Mouse (Mus musculus) thymus, adult 2 months (tissue): ENCODE results near the gene Olfr625-ps1. TPM values are rescaled to one million over a fixed set of nuclear protein-coding genes. Genes with fewer than 3 reads are reported as not detected.
"Not testable (repeated sequence)": the region's sequence is repeated elsewhere in the genome, so short reads cannot be mapped to it uniquely, and the experiment has no call there.

Experiments used
- DNase-seq: peaks from one replicate; pipeline ENCODE4 v3.0.0; 2021
- H3K27ac ChIP-seq: fragments of 200-500 bp; 2 replicates; pipeline ENCODE4 v1.5.1; 2012; ENCODE audit warnings: low read length, control low read depth; ENCODE audit not compliant: control insufficient read depth, insufficient read depth
- H3K27me3 ChIP-seq: fragments of 200-500 bp; 2 replicates; pipeline ENCODE4 v1.6.1; 2012; ENCODE audit warnings: mild to moderate bottlenecking, low read length, moderate library complexity, mixed read lengths; ENCODE audit not compliant: control insufficient read depth, insufficient read depth
- H3K36me3 ChIP-seq: fragments of 200-500 bp; 2 replicates; pipeline ENCODE4 v1.6.1; 2012; ENCODE audit warnings: mild to moderate bottlenecking, low read length, moderate library complexity; ENCODE audit not compliant: control insufficient read depth, insufficient read depth
- H3K4me1 ChIP-seq: fragments of 200-500 bp; replicated peaks from 2 replicates; pipeline ENCODE4 v1.6.1; 2012; ENCODE audit warnings: low read length; ENCODE audit not compliant: control insufficient read depth, insufficient read depth
- H3K4me3 ChIP-seq: fragments of 200-500 bp; 2 replicates; pipeline ENCODE4 v1.5.1; 2012; ENCODE audit warnings: mild to moderate bottlenecking, low read length, control low read depth, moderate library complexity; ENCODE audit not compliant: control insufficient read depth, insufficient read depth
- CTCF ChIP-seq: fragments of 200-500 bp; IDR thresholded peaks from 2 replicates; pipeline ENCODE4 v1.5.1; 2012; ENCODE audit warnings: mild to moderate bottlenecking, control low read depth, low read length, moderate library complexity, borderline replicate concordance; ENCODE audit not compliant: control insufficient read depth, poor library complexity, insufficient read depth; ENCODE audit errors: extremely low read depth
- POLR2A ChIP-seq: fragments of 200-500 bp; IDR thresholded peaks from 2 replicates; pipeline ENCODE4 v1.6.1; 2012; ENCODE audit warnings: mild to moderate bottlenecking, low read length, control low read depth, moderate library complexity; ENCODE audit not compliant: control insufficient read depth, poor library complexity, insufficient read depth; ENCODE audit errors: extremely low read depth
- WGBS: fragments of 180-500 bp; shearing (Covaris S2); methylation state at CpG from one replicate; pipeline ENCODE4 v1.1.7; 2018; 5-methylcytosine and 5-hydroxymethylcytosine counted together
- polyA plus RNA-seq: library from polyadenylated mRNA; depleted of rRNA; stranded (reverse); fragments of >200 nt; gene quantifications from 2 replicates; pipeline ENCODE4 v1.2.3, GENCODE M21; 2012; rRNA removed

Gene Olfr625-ps1
- polyA plus RNA-seq, 1 experiment, result not detected

DNA sequence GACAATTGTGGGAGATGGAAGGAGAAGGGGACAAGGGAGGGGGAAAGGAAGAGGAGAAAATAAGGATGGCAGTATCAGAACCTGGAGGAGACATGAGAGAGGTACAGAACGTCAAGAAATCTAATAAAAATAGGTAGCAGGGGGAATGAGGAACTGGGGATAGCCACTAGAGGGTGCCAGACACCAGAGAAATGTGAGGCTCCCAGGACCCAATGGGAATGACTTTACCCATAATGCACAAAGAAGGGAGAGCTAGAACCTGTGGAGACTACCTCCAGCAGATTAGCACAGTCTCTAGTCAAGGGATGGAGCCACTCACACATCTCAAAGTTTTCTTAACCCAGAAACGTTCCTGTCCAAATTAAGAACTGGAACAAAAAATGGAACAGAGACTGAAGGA lies 29.5 kb downstream of the Olfr625-ps1 start:
- H3K27ac ChIP-seq, result no peak overlapping the region
- no peak overlapping the region for H3K4me3 ChIP-seq
- H3K27me3 ChIP-seq, result no peaks in the 10 kb centered on the region
- no peaks in the 10 kb centered on the region for H3K36me3 ChIP-seq
- no peak for DNase-seq
- WGBS, result 45% methylated on average over 2 of the region's 2 CpGs
- no peaks in the 10 kb centered on the region for H3K4me1 ChIP-seq
- TF ChIP-seq CTCF, result no peak
- TF ChIP-seq POLR2A, result no peak

DNA sequence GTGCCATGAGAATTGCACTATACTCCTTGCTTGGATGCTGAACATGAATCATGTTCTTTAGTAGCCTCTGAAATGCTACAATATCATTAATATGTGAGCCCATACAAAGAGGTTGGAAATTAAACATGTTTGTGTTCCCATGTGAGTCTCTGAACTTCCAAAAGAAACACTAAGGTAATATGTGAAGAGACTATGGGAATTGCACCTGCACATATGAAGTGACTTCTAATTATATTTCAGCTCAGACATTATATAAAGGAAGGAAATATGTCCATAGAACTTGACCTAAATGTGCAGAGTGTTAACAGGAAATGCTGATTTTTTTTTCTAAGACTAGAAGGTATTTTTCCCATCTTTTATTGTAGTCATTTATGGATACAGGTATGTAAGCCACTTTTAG lies 31.9 kb downstream of the Olfr625-ps1 start, which contains the start of gene Olfr243:
TSS of gene Olfr243 (plus strand) at position 301 of the 400 bp plus-strand sequence.
- H3K27me3 ChIP-seq, result no peaks in the 10 kb centered on the region
- no peaks in the 10 kb centered on the region for H3K36me3 ChIP-seq
- DNase-seq, result no peak
- no peak for TF ChIP-seq CTCF
- no peak for TF ChIP-seq POLR2A
- H3K4me1 ChIP-seq, result no peaks in the 10 kb centered on the region
- H3K4me3 ChIP-seq, result no peak within 1 kb of the TSS
- H3K27ac ChIP-seq, result no peak within 1 kb of the TSS

DNA sequence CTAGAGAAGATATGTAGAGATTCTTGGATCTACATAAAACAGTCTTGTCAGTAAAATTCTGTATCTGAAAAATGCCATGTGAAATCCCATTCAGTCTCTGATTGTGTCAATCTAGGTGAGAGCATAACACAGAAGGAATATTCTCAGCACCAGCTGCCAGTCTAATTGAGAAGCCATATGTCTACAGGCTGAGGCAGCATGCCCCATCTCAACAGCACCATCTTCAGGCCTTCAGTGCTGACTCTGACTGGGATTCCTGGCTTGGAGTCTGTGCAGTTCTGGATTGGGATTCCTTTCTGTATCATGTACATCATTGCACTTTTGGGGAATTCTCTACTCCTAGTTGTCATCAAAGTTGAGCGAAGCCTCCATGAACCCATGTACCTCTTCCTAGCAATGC lies 33.9 kb downstream of the Olfr625-ps1 start:
- not testable (repeated sequence) for H3K4me3 ChIP-seq, DNase-seq, H3K4me1 ChIP-seq, H3K36me3 ChIP-seq, H3K27ac ChIP-seq, H3K27me3 ChIP-seq
- 97% methylated on average over 1 of the region's 1 CpGs for WGBS

DNA sequence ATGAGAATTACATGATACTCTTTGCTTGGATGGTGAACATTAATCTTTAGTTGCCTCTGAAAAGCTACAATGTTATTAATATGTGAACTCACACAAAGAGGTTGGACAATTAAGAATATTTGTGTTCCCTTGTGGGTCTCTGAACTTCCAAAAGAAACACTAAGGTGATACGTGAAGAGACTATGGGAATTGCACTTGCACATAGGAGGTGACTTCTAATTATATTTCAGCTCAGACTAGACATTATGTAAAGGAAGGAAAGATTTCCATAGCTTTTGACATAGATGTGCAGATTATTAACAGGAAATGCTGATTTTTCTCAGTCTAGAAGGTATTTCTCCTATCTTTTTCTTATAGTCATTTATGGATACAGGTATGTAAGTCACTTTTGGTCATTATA lies 47.6 kb downstream of the Olfr625-ps1 start, which contains the start of gene Olfr628:
TSS of gene Olfr628 (plus strand) at position 301 of the 400 bp plus-strand sequence.
- Histone ChIP-seq H3K4me1 (no peaks in the 10 kb centered on the region), H3K27ac (no peak within 1 kb of the TSS), H3K4me3 (no peak within 1 kb of the TSS), H3K36me3 (no peaks in the 10 kb centered on the region), H3K27me3 (no peaks in the 10 kb centered on the region)
- TF ChIP-seq POLR2A (no peak), CTCF (no peak)
- no peak for DNase-seq
- WGBS, result 100% methylated on average over 1 of the region's 1 CpGs

Other genes starting within 250 kb of the Olfr625-ps1 start
- not detected in 2 replicates for gene Olfr605, start 237.3 kb upstream of the Olfr625-ps1 start, polyA plus RNA-seq
- not detected in 2 replicates for gene Olfr606, start 233.7 kb upstream of the Olfr625-ps1 start, polyA plus RNA-seq
- gene Olfr607, start 218.6 kb upstream of the Olfr625-ps1 start, polyA plus RNA-seq, result not detected in 2 replicates
- not detected in 2 replicates for gene Olfr608, start 212.8 kb upstream of the Olfr625-ps1 start, polyA plus RNA-seq
- not detected in 2 replicates for gene Olfr609, start 184.7 kb upstream of the Olfr625-ps1 start, polyA plus RNA-seq
- gene Olfr610, start 170.6 kb upstream of the Olfr625-ps1 start, polyA plus RNA-seq, result not detected in 2 replicates
- gene Olfr611, start 161.9 kb upstream of the Olfr625-ps1 start, polyA plus RNA-seq, result not detected in 2 replicates
- gene Olfr612, start 140.0 kb upstream of the Olfr625-ps1 start, polyA plus RNA-seq, result not detected in 2 replicates
- gene Olfr613, start 134.6 kb upstream of the Olfr625-ps1 start, polyA plus RNA-seq, result not detected in 2 replicates
- not detected in 2 replicates for gene Olfr615, start 126.6 kb upstream of the Olfr625-ps1 start, polyA plus RNA-seq
- gene Olfr616, start 113.6 kb upstream of the Olfr625-ps1 start, polyA plus RNA-seq, result not detected in 2 replicates
- not detected in 2 replicates for gene Olfr617, start 109.7 kb upstream of the Olfr625-ps1 start, polyA plus RNA-seq
- not detected in 2 replicates for gene Olfr618, start 92.6 kb upstream of the Olfr625-ps1 start, polyA plus RNA-seq
- not detected in 2 replicates for gene Olfr619, start 82.1 kb upstream of the Olfr625-ps1 start, polyA plus RNA-seq
- gene Olfr620, start 70.2 kb upstream of the Olfr625-ps1 start, polyA plus RNA-seq, result not detected in 2 replicates
- not detected in 2 replicates for gene Olfr622, start 40.0 kb upstream of the Olfr625-ps1 start, polyA plus RNA-seq
- gene Olfr623, start 19.0 kb upstream of the Olfr625-ps1 start, polyA plus RNA-seq, result not detected in 2 replicates
- 0.03 TPM in 1 of 2 replicates, not detected in the other for gene Olfr624, start 11.5 kb upstream of the Olfr625-ps1 start, polyA plus RNA-seq
- gene Olfr243, start 32.0 kb downstream of the Olfr625-ps1 start, polyA plus RNA-seq, result not detected in 2 replicates
- not detected in 2 replicates for gene Olfr628, start 47.7 kb downstream of the Olfr625-ps1 start, polyA plus RNA-seq
- gene Olfr629, start 62.2 kb downstream of the Olfr625-ps1 start, polyA plus RNA-seq, result not detected in 2 replicates
- not detected in 2 replicates for gene Olfr630, start 74.6 kb downstream of the Olfr625-ps1 start, polyA plus RNA-seq
- gene Olfr69, start 88.9 kb downstream of the Olfr625-ps1 start, polyA plus RNA-seq, result not detected in 2 replicates
- not detected in 2 replicates for gene Olfr68, start 97.0 kb downstream of the Olfr625-ps1 start, polyA plus RNA-seq
- gene Olfr67, start 109.1 kb downstream of the Olfr625-ps1 start, polyA plus RNA-seq, result not detected in 2 replicates
- 168 and 261 TPM in 2 replicates for gene Hbb-bt, start 131.3 kb downstream of the Olfr625-ps1 start, polyA plus RNA-seq
- gene Hbb-bs, start 145.4 kb downstream of the Olfr625-ps1 start, polyA plus RNA-seq, result 1,784 and 2,649 TPM in 2 replicates
- not detected in 2 replicates for gene Hbb-bh2, start 157.8 kb downstream of the Olfr625-ps1 start, polyA plus RNA-seq
- 0.66 and 0.77 TPM in 2 replicates for gene Hbb-bh1, start 160.4 kb downstream of the Olfr625-ps1 start, polyA plus RNA-seq
- 1.1 and 1.4 TPM in 2 replicates for gene Hbb-y, start 170.5 kb downstream of the Olfr625-ps1 start, polyA plus RNA-seq
- not detected in 2 replicates for gene Olfr66, start 203.5 kb downstream of the Olfr625-ps1 start, polyA plus RNA-seq
- not detected in 2 replicates for gene Olfr64, start 211.8 kb downstream of the Olfr625-ps1 start, polyA plus RNA-seq
- gene Olfr65, start 220.8 kb downstream of the Olfr625-ps1 start, polyA plus RNA-seq, result not detected in 2 replicates
- gene Olfr631, start 246.1 kb downstream of the Olfr625-ps1 start, polyA plus RNA-seq, result not detected in 2 replicates